Mouse (Mus musculus): Measurements from ENCODE around the gene Ces4a.
"Not testable (repeated sequence)": the region's sequence is repeated elsewhere in the genome, so short reads cannot be mapped to it uniquely, and the experiment has no call there.

The Ces4a gene

GRCm38 (mm10) chr8:105170381-105171115 lies 38.9 kb downstream of the Ces4a start, which contains the start of gene Cbfb:
TSS of gene Cbfb (plus strand) at chr8:105170674.
- DNase-seq, result peak; percentile 98

GRCm38 (mm10) chr8:105171116-105172002 lies 39.8 kb downstream of the Ces4a start:
- peak; percentile 76 for DNase-seq

- DNase-seq, result no peak
Measured at GRCm38 (mm10) chr8:105172003-105172362, 40.4 kb downstream of the Ces4a start.

DNA sequence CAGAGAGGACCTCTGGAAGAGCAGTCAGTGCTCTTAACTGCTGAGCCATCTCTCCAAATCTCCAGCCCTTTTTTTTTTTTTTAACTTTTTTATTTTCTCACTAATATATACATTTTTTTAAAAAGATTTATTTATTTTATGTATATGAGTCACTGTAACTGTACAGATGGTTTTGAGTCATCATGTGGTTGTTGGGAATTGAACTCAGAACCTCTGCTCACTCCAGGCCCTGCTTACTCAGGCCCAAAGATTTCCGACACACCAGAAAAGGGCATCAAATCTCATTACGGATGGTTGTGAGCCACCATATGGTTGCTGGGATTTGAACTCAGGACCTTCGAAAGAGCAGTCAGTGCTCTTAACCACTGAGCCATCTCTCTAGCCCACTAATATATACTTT lies 43.7 kb downstream of the Ces4a start:
- not testable (repeated sequence) for DNase-seq

DNA sequence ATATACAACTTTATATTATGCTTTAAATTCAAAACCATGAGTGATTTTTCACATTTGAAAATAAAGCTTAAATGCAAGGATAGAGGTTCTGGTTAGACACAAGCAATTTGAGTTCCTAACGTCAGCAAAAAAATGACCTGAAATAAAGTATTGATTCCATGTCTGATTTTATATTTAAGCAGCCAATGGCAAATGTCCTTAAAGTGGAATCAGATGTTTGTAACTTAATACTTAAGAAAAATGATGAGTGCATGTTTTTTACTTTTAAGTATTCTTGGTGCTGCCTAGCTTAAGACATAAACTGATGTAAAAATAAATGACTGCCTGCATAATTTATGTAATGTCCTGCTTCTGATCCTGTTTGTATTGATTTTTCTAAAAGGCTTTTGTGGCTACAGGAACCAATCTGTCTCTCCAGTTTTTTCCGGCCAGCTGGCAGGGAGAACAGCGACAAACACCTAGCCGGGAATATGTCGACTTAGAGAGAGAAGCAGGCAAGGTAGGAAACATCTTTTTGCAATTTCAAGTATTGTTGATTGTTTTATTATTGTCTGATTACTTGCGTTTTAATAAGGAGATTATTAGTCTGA lies 46.7 kb downstream of the Ces4a start:
- DNase-seq, result no peak

DNA sequence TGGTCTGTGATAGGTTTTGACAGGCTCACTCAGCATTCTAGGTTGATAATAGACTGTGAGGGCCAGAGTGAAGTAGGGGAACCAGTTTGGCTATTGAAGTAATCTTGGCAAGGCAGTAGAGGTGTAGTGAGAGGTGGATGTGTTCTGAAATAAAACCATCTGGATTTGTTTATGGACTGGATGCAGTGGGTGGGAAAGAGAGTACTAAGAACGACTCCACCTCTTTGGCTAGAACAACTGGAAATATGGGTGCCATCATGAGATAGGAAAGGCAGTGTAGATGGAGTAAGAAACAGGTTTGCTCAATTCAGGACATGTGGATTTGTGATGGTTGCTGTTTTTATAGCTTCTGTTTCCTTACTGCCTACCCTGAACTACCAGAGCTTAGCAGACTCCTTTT lies 50.6 kb downstream of the Ces4a start:
- DNase-seq, result no peak

- no peak for DNase-seq
Measured at GRCm38 (mm10) chr8:105186467-105187005, 54.9 kb downstream of the Ces4a start.

- DNase-seq, result no peak
Measured at GRCm38 (mm10) chr8:105192182-105192581, 60.6 kb downstream of the Ces4a start.
